Mouse (Mus musculus) retina, embryonic 14.5 days (tissue): ENCODE results near the gene Copz1.
A peak's percentile ranks its signal among the peaks of the same experiment; 100 is the strongest.

Experiments used
- DNase-seq: peaks from one replicate; pipeline ENCODE4 v3.0.0-alpha.2; 2015; ENCODE audit warnings: low spot score

Gene Copz1

GRCm38 (mm10) chr15:103292673-103293345, 20.3 kb downstream of the Copz1 start:
- no peak for DNase-seq

DNA sequence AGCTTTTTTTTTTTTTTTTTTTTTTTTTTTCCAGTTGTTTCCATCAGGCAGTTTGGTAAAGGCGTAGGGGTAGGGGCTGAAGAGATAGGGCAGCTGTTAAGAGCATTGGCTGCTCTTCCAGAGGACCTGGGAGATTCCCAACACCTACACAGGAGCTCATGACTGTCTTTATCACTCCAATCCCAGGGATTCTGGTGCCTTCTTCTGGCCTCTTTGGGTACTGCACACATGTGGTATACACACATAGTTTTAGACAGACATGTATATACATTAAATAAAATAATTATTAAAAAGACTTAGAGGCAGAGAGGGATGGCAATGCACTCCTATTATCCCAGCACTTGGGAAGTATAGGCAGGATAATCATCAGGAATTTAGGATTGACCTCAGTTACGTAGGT, 20.9 kb downstream of the Copz1 start:
- DNase-seq, result no peak

GRCm38 (mm10) chr15:103294649-103295048, 22.1 kb downstream of the Copz1 start:
- no peak for DNase-seq

GRCm38 (mm10) chr15:103295851-103296250, 23.3 kb downstream of the Copz1 start:
- DNase-seq, result no peak

GRCm38 (mm10) chr15:103297313-103297712, 24.8 kb downstream of the Copz1 start:
- DNase-seq, result no peak

- DNase-seq, result no peak
Observed at GRCm38 (mm10) chr15:103298026-103298425, 25.5 kb downstream of the Copz1 start.

- DNase-seq, result no peak
Observed at GRCm38 (mm10) chr15:103298861-103299616, 26.5 kb downstream of the Copz1 start.

- DNase-seq, result no peak
Observed at GRCm38 (mm10) chr15:103299644-103300043, 27.1 kb downstream of the Copz1 start.

DNA sequence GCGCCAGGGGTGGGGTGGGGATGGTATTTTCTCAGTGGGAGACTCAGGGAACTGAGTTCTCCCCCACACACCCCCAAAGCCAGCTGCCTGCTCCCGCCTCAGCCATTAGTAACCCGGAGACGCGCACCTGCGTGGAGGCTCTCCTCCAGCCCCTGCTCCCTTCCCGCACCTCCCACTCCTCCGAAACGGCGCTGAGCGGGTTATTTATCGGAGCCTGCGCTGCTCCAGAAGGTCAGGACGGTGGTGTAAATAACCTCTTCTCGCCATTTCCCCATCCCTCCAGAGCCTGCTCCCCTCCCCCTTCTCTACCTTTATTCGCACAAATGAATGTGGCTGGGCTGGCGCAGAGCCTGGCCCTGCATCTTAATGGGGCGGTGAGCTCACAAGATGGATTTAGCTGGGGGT, 27.6 kb downstream of the Copz1 start:
- no peak for DNase-seq

DNA sequence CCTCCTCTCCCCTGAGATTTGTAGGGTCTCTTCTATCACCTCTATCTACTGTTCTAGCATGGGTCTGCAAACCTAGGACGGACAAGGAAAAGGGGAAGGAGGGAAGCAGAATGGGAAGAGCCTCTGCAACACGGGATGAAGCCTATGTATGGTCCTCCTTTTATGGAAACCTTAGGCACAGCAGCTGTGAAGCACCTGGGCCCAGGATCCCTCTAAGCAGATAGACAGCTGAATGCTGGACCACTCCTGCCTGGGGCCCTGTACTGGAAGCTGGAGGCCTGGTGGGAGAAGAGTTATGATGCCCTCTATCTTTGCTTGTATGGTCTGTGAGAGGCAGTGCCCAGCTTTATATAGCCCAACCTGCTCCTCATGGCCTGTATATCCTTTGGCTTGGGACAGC, 28.0 kb downstream of the Copz1 start:
- no peak for DNase-seq

DNA sequence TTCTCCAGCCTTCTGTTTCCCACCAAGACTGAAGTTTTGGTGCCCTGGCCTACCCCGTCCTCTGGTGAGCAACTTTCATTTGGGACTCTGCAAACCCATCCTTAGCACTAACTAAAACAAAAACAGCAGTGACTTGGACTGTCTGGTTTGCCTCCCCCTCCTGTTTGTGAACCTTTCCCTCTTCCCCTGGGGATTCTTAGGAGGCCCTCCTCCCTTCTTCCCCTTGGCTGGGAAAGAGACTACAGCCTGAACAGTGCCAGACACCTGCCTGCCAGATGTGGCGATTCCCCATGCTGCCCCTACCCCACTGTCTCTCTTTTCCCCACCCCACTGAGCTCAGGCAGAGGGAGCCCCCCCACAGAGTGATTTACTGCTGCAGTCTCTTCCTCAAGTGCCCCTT, 28.5 kb downstream of the Copz1 start:
- no peak for DNase-seq

DNA sequence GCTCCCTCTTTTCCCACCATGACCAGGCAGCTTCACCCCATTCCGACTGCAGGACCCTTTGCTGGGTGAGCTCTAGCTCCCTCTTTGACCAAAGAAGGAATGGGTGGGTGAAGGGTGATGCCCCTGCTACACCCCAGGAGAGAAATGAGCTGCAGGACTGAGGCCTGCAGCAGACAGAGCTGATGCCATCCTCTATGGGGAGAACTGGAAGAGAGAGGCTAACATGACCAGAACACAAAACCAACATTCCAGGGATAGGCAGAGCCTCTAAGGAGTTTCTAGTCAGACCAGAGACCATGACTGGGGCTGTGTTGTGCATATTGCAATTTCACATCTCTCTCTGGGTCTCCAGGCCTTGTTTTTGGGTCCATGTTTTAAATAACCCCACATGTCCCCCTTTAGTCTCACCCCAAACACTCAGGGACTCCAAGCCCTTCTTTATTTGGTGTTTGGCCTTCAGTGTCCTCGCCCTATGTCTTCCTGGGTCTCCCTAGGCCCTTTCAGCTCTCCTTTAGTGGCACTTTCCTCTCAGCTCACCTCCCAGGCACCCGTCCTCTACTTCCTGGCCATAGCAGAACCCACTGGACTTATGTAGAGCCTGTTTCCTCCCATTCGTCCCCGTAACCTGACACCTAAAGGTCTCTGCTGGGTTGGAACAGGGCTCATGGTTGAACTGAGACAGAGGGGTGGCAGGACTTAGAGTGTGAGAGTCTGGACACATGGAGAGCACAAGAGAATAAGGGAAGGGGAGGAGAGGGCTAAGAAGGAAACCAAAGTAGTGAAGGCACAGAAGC, 29.2 kb downstream of the Copz1 start:
- no peak for DNase-seq

GRCm38 (mm10) chr15:103302341-103303021, 30.0 kb downstream of the Copz1 start:
- DNase-seq, result no peak

DNA sequence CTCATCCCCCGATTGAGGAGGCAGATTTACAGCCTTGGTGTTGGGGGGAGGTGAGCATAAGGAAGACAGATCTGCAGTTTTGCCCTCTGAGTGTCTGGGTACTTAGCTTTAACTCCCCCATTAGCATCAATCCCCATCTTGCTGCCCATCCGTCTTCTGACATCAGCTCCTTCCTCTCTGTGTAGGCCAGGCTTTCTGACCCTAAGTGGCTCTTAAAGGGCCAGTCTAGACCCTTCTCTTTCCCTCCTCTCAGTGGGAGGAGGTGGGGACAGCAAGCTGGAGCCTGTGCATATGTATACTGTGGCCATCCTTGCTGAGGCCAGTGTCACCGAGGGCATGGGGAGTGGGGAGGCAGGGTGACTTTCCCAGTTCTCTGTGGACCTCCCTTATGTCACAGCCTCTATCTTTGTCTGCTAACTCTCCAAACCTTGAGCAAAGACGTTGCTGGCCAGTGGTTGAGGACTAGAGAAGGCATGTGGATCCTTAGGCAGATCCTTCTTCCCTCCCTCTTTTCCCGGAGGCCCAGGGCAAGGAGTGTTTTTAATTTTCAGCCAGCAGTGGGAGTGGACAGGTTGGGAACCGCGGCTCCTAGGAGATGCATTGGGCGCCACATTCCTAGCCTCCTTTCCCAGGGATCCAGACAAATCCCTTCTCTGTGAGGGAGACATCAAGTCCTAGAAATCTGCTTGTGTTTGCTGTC, 31.6 kb downstream of the Copz1 start:
- DNase-seq, result no peak

- peak; percentile 47 for DNase-seq
Observed at GRCm38 (mm10) chr15:103304616-103304969, 32.1 kb downstream of the Copz1 start.

DNA sequence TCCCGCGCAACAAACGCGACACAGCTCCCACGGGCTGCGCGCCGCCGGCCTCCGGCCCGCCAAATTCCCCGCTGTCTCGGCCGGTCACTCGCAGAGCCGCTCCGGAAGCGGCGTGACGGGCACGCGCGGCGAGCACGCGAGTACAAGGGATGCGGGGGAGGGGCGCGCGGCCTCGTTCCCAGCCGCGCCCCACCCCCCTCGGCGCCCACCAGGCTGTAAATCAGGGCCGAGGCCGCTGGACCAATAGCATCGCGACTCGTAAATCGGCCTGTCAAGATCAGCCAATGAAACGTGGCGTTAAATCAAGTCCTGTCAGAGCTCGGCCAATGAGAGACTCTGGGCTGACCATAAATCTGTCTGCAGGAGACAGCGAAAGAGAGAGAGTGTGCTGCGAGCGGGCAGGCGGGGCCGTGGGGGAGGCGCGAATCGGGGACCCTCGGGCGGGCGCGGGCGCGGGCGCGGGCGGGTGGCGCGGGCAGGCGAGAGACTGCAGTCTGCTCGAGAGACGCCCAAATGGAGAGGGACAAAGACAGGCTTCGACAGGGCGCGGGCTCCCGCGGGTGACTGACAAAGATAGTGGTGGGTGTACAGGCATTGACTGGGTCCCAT, 32.7 kb downstream of the Copz1 start:
- DNase-seq, result peak; percentile 98

DNA sequence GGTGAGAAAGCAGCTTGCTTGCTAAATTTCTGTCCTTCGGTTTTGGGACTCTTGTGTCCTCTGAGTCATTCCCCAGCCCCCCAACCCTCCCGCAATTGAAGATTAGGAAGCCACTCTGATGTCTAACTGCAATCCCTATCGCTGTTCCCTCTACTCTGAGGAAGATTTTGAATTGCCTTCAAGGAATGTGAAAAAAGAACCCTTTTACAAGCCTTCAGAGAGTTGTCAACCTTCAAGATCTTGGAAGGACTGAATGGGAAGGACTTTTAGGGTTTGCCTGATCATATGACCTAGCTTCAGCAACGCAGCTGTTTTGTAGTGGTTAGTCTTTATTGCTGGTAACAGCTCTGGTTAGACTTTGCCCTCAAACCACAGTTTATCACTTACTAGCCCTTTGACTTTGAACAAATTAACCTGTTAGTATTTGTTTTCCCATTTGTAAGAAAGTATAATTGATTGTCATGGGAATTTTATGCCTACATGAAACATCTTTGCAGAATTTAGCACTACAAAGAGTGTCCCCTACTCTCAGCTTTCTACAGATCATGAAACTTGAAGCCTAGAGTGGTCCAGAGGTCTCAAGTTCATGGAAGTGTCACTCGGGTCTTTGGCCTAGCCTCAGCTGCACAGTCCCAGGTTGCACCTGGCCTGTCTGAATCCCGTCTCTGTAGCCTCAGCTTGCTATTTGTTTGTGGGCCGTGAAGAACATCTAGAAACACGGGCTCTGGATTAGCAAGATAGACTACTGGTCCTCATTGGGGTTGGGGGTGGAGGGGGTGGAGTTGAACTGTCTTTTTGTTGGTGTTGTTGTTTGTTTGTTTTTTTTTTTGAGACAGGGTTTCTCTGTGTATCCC, 33.5 kb downstream of the Copz1 start:
- DNase-seq, result no peak

DNA sequence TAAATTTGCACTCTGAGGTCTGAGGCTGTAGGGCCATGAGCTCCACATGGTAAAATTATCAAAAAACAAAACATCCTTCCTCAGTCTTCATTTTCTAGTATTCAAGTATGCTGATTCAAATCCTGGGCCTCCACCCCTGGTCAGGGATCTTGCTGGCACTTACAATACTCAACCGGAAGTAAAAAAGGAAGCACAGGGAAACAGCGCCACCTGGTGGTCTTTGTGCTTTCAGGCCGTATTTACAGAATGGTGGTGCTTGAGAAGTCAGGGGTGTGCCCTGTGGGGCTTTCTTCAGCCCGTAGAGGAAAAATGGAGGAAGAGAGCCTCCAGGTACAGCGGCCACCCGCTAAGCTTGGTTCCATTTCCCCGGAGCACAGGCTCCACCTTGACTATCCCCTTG, 34.6 kb downstream of the Copz1 start:
- DNase-seq, result peak; percentile 99

DNA sequence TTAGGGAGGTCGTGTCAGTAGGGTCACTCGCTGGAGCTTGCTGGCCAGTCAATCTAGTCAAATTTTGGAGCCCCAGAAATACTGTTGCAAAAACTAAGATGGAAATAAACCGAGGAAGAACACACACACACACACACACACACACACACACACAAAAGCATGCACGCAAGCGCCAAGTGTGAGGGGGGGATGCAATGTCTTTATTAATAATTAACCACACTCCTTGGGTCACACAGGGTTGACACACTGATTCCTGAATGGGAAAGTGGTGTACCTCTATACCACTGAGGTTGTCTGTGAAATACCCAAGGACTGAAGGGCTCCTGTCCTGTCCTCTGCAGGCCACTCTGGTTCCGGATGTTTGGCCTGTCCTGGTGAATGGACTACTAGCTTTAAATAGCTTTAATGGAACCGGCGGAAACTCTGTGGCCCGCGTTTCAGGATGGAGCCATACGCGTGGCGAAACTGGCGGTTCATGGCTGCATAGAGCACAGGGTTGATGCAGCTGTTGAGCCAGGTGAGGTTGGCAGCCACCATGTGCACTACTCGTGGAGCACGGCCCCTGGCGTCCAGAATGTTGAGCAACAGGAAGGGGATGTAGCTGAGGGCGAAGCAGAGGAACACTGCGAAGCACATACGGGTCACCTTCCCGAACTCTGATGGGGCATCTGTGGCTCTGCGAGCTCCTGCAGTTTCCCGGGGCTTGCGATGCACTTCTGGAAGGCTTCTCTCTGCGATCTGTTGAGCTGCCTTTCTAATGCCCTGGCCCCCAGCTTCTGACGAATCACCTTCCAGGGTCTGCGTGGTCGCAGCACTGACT, 35.8 kb downstream of the Copz1 start:
- DNase-seq, result no peak
